Mouse (Mus musculus): ENCODE data around the gene Ackr3. TPM values are rescaled to one million over a fixed set of nuclear protein-coding genes. Genes with fewer than 3 reads are reported as not detected.

The Ackr3 gene
- polyA plus RNA-seq, 1 experiment, result 30.3 TPM

- DNase-seq (ENCODE audit: low read depth, low spot score), result no peak
- 65% methylated on average over 4 of the region's 4 CpGs for WGBS
Measured at GRCm38 (mm10) chr1:90247234-90247633, 43.5 kb downstream of the Ackr3 start.

- DNase-seq (ENCODE audit: low read depth, low spot score), result no peak
- 92% methylated on average over 8 of the region's 8 CpGs for WGBS
Measured at GRCm38 (mm10) chr1:90247756-90248541, 44.2 kb downstream of the Ackr3 start.

GRCm38 (mm10) chr1:90248966-90249735 lies 45.4 kb downstream of the Ackr3 start:
- WGBS, result 88% methylated on average over 9 of the region's 9 CpGs
- DNase-seq (ENCODE audit: low read depth, low spot score), result no peak

GRCm38 (mm10) chr1:90250419-90250818 lies 46.6 kb downstream of the Ackr3 start:
- WGBS, result 76% methylated on average over 6 of the region's 6 CpGs
- no peak for DNase-seq (ENCODE audit: low read depth, low spot score)

- WGBS, result 94% methylated on average over 3 of the region's 3 CpGs
- no peak for DNase-seq (ENCODE audit: low read depth, low spot score)
Measured at GRCm38 (mm10) chr1:90251156-90251555, 47.4 kb downstream of the Ackr3 start.

GRCm38 (mm10) chr1:90253465-90253864 lies 49.7 kb downstream of the Ackr3 start:
- DNase-seq (ENCODE audit: low read depth, low spot score), result no peak
- WGBS, result 79% methylated on average over 10 of the region's 10 CpGs

- 68% methylated on average over 11 of the region's 11 CpGs for WGBS
Measured at GRCm38 (mm10) chr1:90258253-90258887, 54.6 kb downstream of the Ackr3 start.

GRCm38 (mm10) chr1:90260704-90261581 lies 57.2 kb downstream of the Ackr3 start:
- 89% methylated on average over 11 of the region's 11 CpGs for WGBS
- no peak for DNase-seq (ENCODE audit: low read depth, low spot score)

More at GRCm38 (mm10) chr1:90258253-90258887, 54.6 kb downstream of the Ackr3 start:
- DNase-seq (ENCODE audit: low read depth, low spot score), result no peak

- DNase-seq (ENCODE audit: low read depth, low spot score), result no peak
- 46% methylated on average over 8 of the region's 8 CpGs for WGBS
Measured at GRCm38 (mm10) chr1:90262380-90262779, 58.6 kb downstream of the Ackr3 start.

Other genes starting within 250 kb of the Ackr3 start
- gene Asb18, start 189.3 kb upstream of the Ackr3 start, polyA plus RNA-seq (2012; rRNA removed), result not detected in 2 replicates
- gene Iqca, start 50.6 kb upstream of the Ackr3 start, polyA plus RNA-seq (2012; rRNA removed), result not detected in 2 replicates